Mouse (Mus musculus) urinary bladder, adult 2 months (tissue): ENCODE data around the gene Obsl1. TPM values are rescaled to one million over a fixed set of nuclear protein-coding genes. Genes with fewer than 3 reads are reported as not detected.

Source experiments
- DNase-seq: peaks from one replicate; pipeline ENCODE4 v3.0.0; 2022; ENCODE audit warnings: low spot score
- polyA plus RNA-seq: library from polyadenylated mRNA; depleted of rRNA; stranded (reverse); fragments of >200 nt; gene quantifications from 2 replicates; pipeline ENCODE4 v1.2.3, GENCODE M21; 2012

Gene Obsl1
- polyA plus RNA-seq, 1 experiment, result 30.7 TPM

GRCm38 (mm10) chr1:75455433-75455832 lies 50.8 kb downstream of the Obsl1 start:
- DNase-seq, result no peak

- DNase-seq, result no peak
These were observed 54.4 kb downstream of the Obsl1 start for GRCm38 (mm10) chr1:75451900-75452299.

GRCm38 (mm10) chr1:75450314-75451005 lies 55.8 kb downstream of the Obsl1 start, which contains the start of gene Asic4:
Asic4 (plus strand) TSS chr1:75450436.
- no peak for DNase-seq

- no peak for DNase-seq
These were observed 56.7 kb downstream of the Obsl1 start for GRCm38 (mm10) chr1:75449377-75450135.

- DNase-seq, result no peak
These were observed 57.3 kb downstream of the Obsl1 start for GRCm38 (mm10) chr1:75448937-75449336.

GRCm38 (mm10) chr1:75448052-75448431 lies 58.2 kb downstream of the Obsl1 start:
- DNase-seq, result no peak

- no peak for DNase-seq
These were observed 58.8 kb downstream of the Obsl1 start for GRCm38 (mm10) chr1:75447265-75448051.

GRCm38 (mm10) chr1:75446656-75447055 lies 59.6 kb downstream of the Obsl1 start:
- no peak for DNase-seq

- DNase-seq, result no peak
These were observed 60.3 kb downstream of the Obsl1 start for GRCm38 (mm10) chr1:75445751-75446611.

- DNase-seq, result no peak
These were observed 61.0 kb downstream of the Obsl1 start for GRCm38 (mm10) chr1:75445141-75445701.

GRCm38 (mm10) chr1:75444208-75444607 lies 62.0 kb downstream of the Obsl1 start:
- DNase-seq, result no peak

- no peak for DNase-seq
These were observed 62.8 kb downstream of the Obsl1 start for GRCm38 (mm10) chr1:75443247-75444024.

- DNase-seq, result no peak
These were observed 63.4 kb downstream of the Obsl1 start for GRCm38 (mm10) chr1:75442811-75443210.

- no peak for DNase-seq
These were observed 64.1 kb downstream of the Obsl1 start for GRCm38 (mm10) chr1:75442171-75442570.

- DNase-seq, result no peak
These were observed 64.7 kb downstream of the Obsl1 start for GRCm38 (mm10) chr1:75441471-75441996.

- DNase-seq, result no peak
These were observed 65.6 kb downstream of the Obsl1 start for GRCm38 (mm10) chr1:75440661-75441060.

GRCm38 (mm10) chr1:75438782-75439181 lies 67.5 kb downstream of the Obsl1 start:
- no peak for DNase-seq

- DNase-seq, result peak; percentile 47
These were observed 70.5 kb downstream of the Obsl1 start, which contains the start of gene Gmppa for GRCm38 (mm10) chr1:75435475-75436328. Gmppa (plus strand) TSS chr1:75435930.
